Mouse (Mus musculus) right cerebral cortex, postnatal 14 days (tissue): ENCODE data around the gene Fgf9.

Experiments
- DNase-seq: peaks from one replicate; pipeline ENCODE4 v3.0.0; 2022

Gene Fgf9

GRCm38 (mm10) chr14:58070481-58071119 is at the start of gene Fgf9:
Gene Fgf9 (plus strand): TSS chr14:58070547.
- DNase-seq, result no peak

GRCm38 (mm10) chr14:58034567-58034966 is 35.8 kb upstream of the Fgf9 start:
- peak; percentile 66 for DNase-seq

GRCm38 (mm10) chr14:58036174-58036573 is 34.2 kb upstream of the Fgf9 start:
- DNase-seq, result no peak

GRCm38 (mm10) chr14:58046639-58047284 is 23.6 kb upstream of the Fgf9 start:
- DNase-seq, result no peak

GRCm38 (mm10) chr14:58050691-58051090 is 19.7 kb upstream of the Fgf9 start:
- no peak for DNase-seq

- no peak for DNase-seq
These were observed 2.8 kb upstream of the Fgf9 start for GRCm38 (mm10) chr14:58067586-58067985.

GRCm38 (mm10) chr14:58068641-58069040 is 1.7 kb upstream of the Fgf9 start:
- no peak for DNase-seq

GRCm38 (mm10) chr14:58069927-58070326 is 420 bp upstream of the Fgf9 start:
- DNase-seq, result no peak

- peak; percentile 38 for DNase-seq
These were observed 834 bp downstream of the Fgf9 start for GRCm38 (mm10) chr14:58071120-58071641.

- DNase-seq, result peak; percentile 67
These were observed 1.8 kb downstream of the Fgf9 start for GRCm38 (mm10) chr14:58071830-58072770.

- DNase-seq, result no peak
These were observed 2.6 kb downstream of the Fgf9 start for GRCm38 (mm10) chr14:58072771-58073501.

- DNase-seq, result no peak
These were observed 3.6 kb downstream of the Fgf9 start for GRCm38 (mm10) chr14:58073936-58074335.

GRCm38 (mm10) chr14:58074621-58075432 is 4.5 kb downstream of the Fgf9 start:
- DNase-seq, result peak; percentile 44

GRCm38 (mm10) chr14:58075433-58076029 is 5.2 kb downstream of the Fgf9 start:
- peak; percentile 35 for DNase-seq

- DNase-seq, result peak; percentile 70
These were observed 5.7 kb downstream of the Fgf9 start for GRCm38 (mm10) chr14:58076030-58076521.

- no peak for DNase-seq
These were observed 6.4 kb downstream of the Fgf9 start for GRCm38 (mm10) chr14:58076726-58077255.

GRCm38 (mm10) chr14:58079471-58079870 is 9.1 kb downstream of the Fgf9 start:
- DNase-seq, result no peak

GRCm38 (mm10) chr14:58081955-58082354 is 11.6 kb downstream of the Fgf9 start:
- no peak for DNase-seq

GRCm38 (mm10) chr14:58084240-58084639 is 13.9 kb downstream of the Fgf9 start:
- no peak for DNase-seq

GRCm38 (mm10) chr14:58087326-58087725 is 17.0 kb downstream of the Fgf9 start:
- DNase-seq, result no peak

- no peak for DNase-seq
These were observed 19.1 kb downstream of the Fgf9 start for GRCm38 (mm10) chr14:58089486-58089885.
